Mouse (Mus musculus): ENCODE measurements around the gene Il12rb1. TPM values are rescaled to one million over a fixed set of nuclear protein-coding genes. Genes with fewer than 3 reads are reported as not detected.

The Il12rb1 gene
- polyA plus RNA-seq, 1 experiment, result 5.4 TPM

GRCm38 (mm10) chr8:70791975-70792691, 16.1 kb upstream of the Il12rb1 start:
- TF ChIP-seq POLR2A (IDR thresholded peaks at IDR 0.05; ENCODE audit: low read depth, low read length), result peak; percentile 62
- TF ChIP-seq CTCF (IDR thresholded peaks at IDR 0.05; ENCODE audit: extremely low read depth, insufficient read length, insufficient replicate concordance, low read depth, low read length), result no peak
- no peaks in the 10 kb centered on the region for H3K27me3 ChIP-seq (ENCODE audit: control insufficient read depth, insufficient read depth, low read length)
- H3K27ac ChIP-seq (ENCODE audit: insufficient read depth, low read depth, low read length), result peak overlapping the region; percentile 18; the same call in 1 of the 2 replicates
- H3K36me3 ChIP-seq (ENCODE audit: control insufficient read depth, insufficient read depth, low read length), result peaks cover 11% of the 10 kb centered on the region
- 1% methylated on average over 58 of the region's 58 CpGs for WGBS
- peaks cover 36% of the 10 kb centered on the region for H3K4me1 ChIP-seq (ENCODE audit: control insufficient read depth, insufficient read depth, insufficient read length, low read length)
- H3K4me3 ChIP-seq (ENCODE audit: low read depth, low read length), result peak overlapping the region; percentile 70

- Histone ChIP-seq H3K4me1 (ENCODE audit: control insufficient read depth, insufficient read depth, insufficient read length, low read length) (peaks cover 35% of the 10 kb centered on the region), H3K4me3 (ENCODE audit: low read depth, low read length) (peak overlapping the region; percentile 70), H3K27ac (ENCODE audit: insufficient read depth, low read depth, low read length) (peak overlapping the region; percentile 18; the same call in 1 of the 2 replicates), H3K36me3 (ENCODE audit: control insufficient read depth, insufficient read depth, low read length) (peaks cover 10% of the 10 kb centered on the region), H3K27me3 (ENCODE audit: control insufficient read depth, insufficient read depth, low read length) (no peaks in the 10 kb centered on the region)
- under 1% methylated on average over 20 of the region's 20 CpGs for WGBS
- TF ChIP-seq CTCF (IDR thresholded peaks at IDR 0.05; ENCODE audit: extremely low read depth, insufficient read length, insufficient replicate concordance, low read depth, low read length) (no peak), POLR2A (IDR thresholded peaks at IDR 0.05; ENCODE audit: low read depth, low read length) (0 out of 2 replicates have a peak, but pooled peaks have one; percentile 27)
These were observed 15.5 kb upstream of the Il12rb1 start for GRCm38 (mm10) chr8:70792700-70793099.

- Histone ChIP-seq H3K27ac (ENCODE audit: insufficient read depth, low read depth, low read length) (no peak overlapping the region), H3K4me1 (ENCODE audit: control insufficient read depth, insufficient read depth, insufficient read length, low read length) (peaks cover 38% of the 10 kb centered on the region), H3K36me3 (ENCODE audit: control insufficient read depth, insufficient read depth, low read length) (peaks cover 4% of the 10 kb centered on the region; the same call in 1 of the 2 replicates), H3K4me3 (ENCODE audit: low read depth, low read length) (no peak overlapping the region), H3K27me3 (ENCODE audit: control insufficient read depth, insufficient read depth, low read length) (no peaks in the 10 kb centered on the region)
- TF ChIP-seq CTCF (IDR thresholded peaks at IDR 0.05; ENCODE audit: extremely low read depth, insufficient read length, insufficient replicate concordance, low read depth, low read length) (no peak), POLR2A (IDR thresholded peaks at IDR 0.05; ENCODE audit: low read depth, low read length) (no peak)
- 84% methylated on average over 2 of the region's 2 CpGs for WGBS
These were observed 14.0 kb upstream of the Il12rb1 start for GRCm38 (mm10) chr8:70794215-70794614.

GRCm38 (mm10) chr8:70795370-70795769, 12.9 kb upstream of the Il12rb1 start:
- 97% methylated on average over 2 of the region's 2 CpGs for WGBS
- H3K4me1 ChIP-seq (ENCODE audit: control insufficient read depth, insufficient read depth, insufficient read length, low read length), result peaks cover 38% of the 10 kb centered on the region

GRCm38 (mm10) chr8:70796403-70797080, 11.7 kb upstream of the Il12rb1 start:
- Histone ChIP-seq H3K4me1 (ENCODE audit: control insufficient read depth, insufficient read depth, insufficient read length, low read length) (peaks cover 28% of the 10 kb centered on the region), H3K27me3 (ENCODE audit: control insufficient read depth, insufficient read depth, low read length) (no peaks in the 10 kb centered on the region; the same call in 1 of the 2 replicates), H3K4me3 (ENCODE audit: low read depth, low read length) (peak overlapping the region; percentile 77), H3K27ac (ENCODE audit: insufficient read depth, low read depth, low read length) (peak overlapping the region; percentile 34), H3K36me3 (ENCODE audit: control insufficient read depth, insufficient read depth, low read length) (no peaks in the 10 kb centered on the region)
- TF ChIP-seq CTCF (IDR thresholded peaks at IDR 0.05; ENCODE audit: extremely low read depth, insufficient read length, insufficient replicate concordance, low read depth, low read length), result no peak
- TF ChIP-seq POLR2A (IDR thresholded peaks at IDR 0.05; ENCODE audit: low read depth, low read length), result peak; percentile 49; the same call in 1 of the 2 replicates
- 3% methylated on average over 54 of the region's 54 CpGs for WGBS

More at GRCm38 (mm10) chr8:70795370-70795769, 12.9 kb upstream of the Il12rb1 start:
- Histone ChIP-seq H3K27me3 (ENCODE audit: control insufficient read depth, insufficient read depth, low read length) (no peaks in the 10 kb centered on the region; the same call in 1 of the 2 replicates), H3K36me3 (ENCODE audit: control insufficient read depth, insufficient read depth, low read length) (no peaks in the 10 kb centered on the region), H3K27ac (ENCODE audit: insufficient read depth, low read depth, low read length) (no peak overlapping the region), H3K4me3 (ENCODE audit: low read depth, low read length) (no peak overlapping the region)
- TF ChIP-seq POLR2A (IDR thresholded peaks at IDR 0.05; ENCODE audit: low read depth, low read length) (no peak), CTCF (IDR thresholded peaks at IDR 0.05; ENCODE audit: extremely low read depth, insufficient read length, insufficient replicate concordance, low read depth, low read length) (no peak)

- peak overlapping the region; percentile 87 for H3K27ac ChIP-seq (ENCODE audit: insufficient read depth, low read depth, low read length)
- H3K4me3 ChIP-seq (ENCODE audit: low read depth, low read length), result peak overlapping the region; percentile 77
- H3K4me1 ChIP-seq (ENCODE audit: control insufficient read depth, insufficient read depth, insufficient read length, low read length), result peaks cover 25% of the 10 kb centered on the region
- no peaks in the 10 kb centered on the region; the same call in 1 of the 2 replicates for H3K27me3 ChIP-seq (ENCODE audit: control insufficient read depth, insufficient read depth, low read length)
- TF ChIP-seq CTCF (IDR thresholded peaks at IDR 0.05; ENCODE audit: extremely low read depth, insufficient read length, insufficient replicate concordance, low read depth, low read length) (no peak), POLR2A (IDR thresholded peaks at IDR 0.05; ENCODE audit: low read depth, low read length) (0 out of 2 replicates have a peak, but pooled peaks have one; percentile 10)
- no peaks in the 10 kb centered on the region for H3K36me3 ChIP-seq (ENCODE audit: control insufficient read depth, insufficient read depth, low read length)
- under 1% methylated on average over 57 of the region's 57 CpGs for WGBS
These were observed 10.9 kb upstream of the Il12rb1 start for GRCm38 (mm10) chr8:70797081-70798070.

All from small intestine, adult 2 months (tissue).